In genomic region chr2:168019201-168019715, GRCm38 (mm10) we compare ENCODE assay signal across 8 mouse cellular contexts. TPM values are rescaled to one million over a fixed set of nuclear protein-coding genes. Genes with fewer than 3 reads are reported as not detected.
A peak's percentile ranks its signal among the peaks of the same experiment; 100 is the strongest.
DNase-seq lines count a peak whose midpoint lies in the region; ATAC-seq lines count a peak whose summit lies in the region.

No protein-coding gene starts in this region.

- peak; percentile 61 for DNase-seq in kidney, adult 18-20 months
- DNase-seq in kidney, adult 11 months, result no peak
- peak; percentile 11 for DNase-seq in brain, adult 2 months (ENCODE audit: low read depth, low spot score)
- peak; percentile 39 for DNase-seq in heart, adult 8-10 months (ENCODE audit: low spot score)
- peak; percentile 74 to 78 for DNase-seq in kidney, postnatal 25 days
- peak; percentile 63 for DNase-seq in right cerebral cortex, postnatal 4 days
- DNase-seq in yolk sac, embryonic 10.5 days (ENCODE audit: low spot score), result no peak

- no peak for ATAC-seq in monocyte, adult 5-6 weeks (replicated peaks; ENCODE audit: insufficient number of reproducible peaks, low FRiP score, low TSS enrichment, poor library complexity, severe bottlenecking)

RNA-seq across cellular contexts. Expression of gene Ripor3, which starts 8.8 kb away (rescaled TPM):
- under 1 TPM; 0.25 to 0.66 (median 0.53) TPM for total RNA-seq in heart, adult 8-10 months (2022)
- total RNA-seq in monocyte, adult 5-6 weeks (2017), result 0.21 to 0.58 TPM in 2 of 3 replicates, not detected in the other

Comparison
In these comparisons a context has a peak if more than half of its experiments do, and no peak if none do; other contexts are left out.
1. DNase-seq: peak in kidney, adult 18-20 months (single experiment), brain, adult 2 months (single experiment), heart, adult 8-10 months (single experiment), kidney, postnatal 25 days (2 of 2) and right cerebral cortex, postnatal 4 days (single experiment); none in kidney, adult 11 months (single experiment) and yolk sac, embryonic 10.5 days (single experiment).